Mouse (Mus musculus) right cerebral cortex, adult 2 months (tissue): ENCODE results near the gene Ppib.

ENCODE experiments used
- DNase-seq, 2 experiments: peaks; one replicate each; pipeline ENCODE4 v3.0.0; 2021 to 2022; ENCODE audit warnings: low spot score in 2 of 2

Ppib gene

GRCm38 (mm10) chr9:66059583-66060307 is at the start of gene Ppib:
TSS of gene Ppib (plus strand) at chr9:66060222.
- peak; percentile 96 to 99 for DNase-seq

GRCm38 (mm10) chr9:66020601-66021000 is 39.4 kb upstream of the Ppib start:
- no peak for DNase-seq

GRCm38 (mm10) chr9:66038082-66038481 is 21.9 kb upstream of the Ppib start:
- DNase-seq: peak; percentile 56 to 65

- DNase-seq: no peak
These were observed 21.4 kb upstream of the Ppib start for GRCm38 (mm10) chr9:66038581-66038980.

- peak; percentile 49 to 59 for DNase-seq
These were observed 20.7 kb upstream of the Ppib start for GRCm38 (mm10) chr9:66039290-66039689.

GRCm38 (mm10) chr9:66040801-66041200 is 19.2 kb upstream of the Ppib start:
- peak; percentile 44 to 57 for DNase-seq

- DNase-seq: no peak
These were observed 17.7 kb upstream of the Ppib start for GRCm38 (mm10) chr9:66042331-66042730.

GRCm38 (mm10) chr9:66043241-66043640 is 16.8 kb upstream of the Ppib start:
- DNase-seq: no peak

- DNase-seq: no peak
These were observed 10.0 kb upstream of the Ppib start for GRCm38 (mm10) chr9:66049931-66050601.

GRCm38 (mm10) chr9:66051493-66051892 is 8.5 kb upstream of the Ppib start:
- DNase-seq: no peak

GRCm38 (mm10) chr9:66052731-66053130 is 7.3 kb upstream of the Ppib start:
- no peak for DNase-seq

- DNase-seq: no peak
These were observed 6.4 kb upstream of the Ppib start for GRCm38 (mm10) chr9:66053620-66054019.

GRCm38 (mm10) chr9:66060308-66060647 is 256 bp downstream of the Ppib start:
- no peak for DNase-seq

- no peak for DNase-seq
These were observed 964 bp downstream of the Ppib start for GRCm38 (mm10) chr9:66060986-66061385.

- DNase-seq: no peak
These were observed 1.6 kb downstream of the Ppib start for GRCm38 (mm10) chr9:66061656-66062055.

GRCm38 (mm10) chr9:66063446-66063845 is 3.4 kb downstream of the Ppib start:
- no peak for DNase-seq

- DNase-seq: no peak
These were observed 4.3 kb downstream of the Ppib start for GRCm38 (mm10) chr9:66064316-66064715.

- no peak for DNase-seq
These were observed 6.8 kb downstream of the Ppib start for GRCm38 (mm10) chr9:66066791-66067190.

GRCm38 (mm10) chr9:66067542-66067941 is 7.5 kb downstream of the Ppib start:
- no peak for DNase-seq

GRCm38 (mm10) chr9:66068056-66068455 is 8.0 kb downstream of the Ppib start:
- DNase-seq: no peak

GRCm38 (mm10) chr9:66068971-66069391 is 9.0 kb downstream of the Ppib start:
- peak in 1 of 2 experiments; percentile 28 for DNase-seq

- peak; percentile 57 to 63 for DNase-seq
These were observed 9.6 kb downstream of the Ppib start, which contains the start of gene Snx22 for GRCm38 (mm10) chr9:66069583-66069982. TSS of gene Snx22 (minus strand) at chr9:66069719.

GRCm38 (mm10) chr9:66070151-66070550 is 10.1 kb downstream of the Ppib start:
- no peak for DNase-seq
